Mouse (Mus musculus) layer of hippocampus, postnatal 25 days (tissue): ENCODE results near the gene Rab7. TPM values are rescaled to one million over a fixed set of nuclear protein-coding genes. Genes with fewer than 3 reads are reported as not detected.

Experiments used
- DNase-seq, 2 experiments: peaks; one replicate each; pipeline ENCODE4 v3.0.0; 2022; ENCODE audit warnings: mixed read lengths in 2 of 2, low spot score in 1 of 2; ENCODE audit errors: extremely low spot score in 1 of 2
- total RNA-seq, 2 experiments: library from RNA; stranded (reverse); gene quantifications; 2 replicates each; pipeline ENCODE4 v1.2.3; 2021

The Rab7 gene
- total RNA-seq: 100 to 1,000 TPM; 327 to 360 TPM

DNA sequence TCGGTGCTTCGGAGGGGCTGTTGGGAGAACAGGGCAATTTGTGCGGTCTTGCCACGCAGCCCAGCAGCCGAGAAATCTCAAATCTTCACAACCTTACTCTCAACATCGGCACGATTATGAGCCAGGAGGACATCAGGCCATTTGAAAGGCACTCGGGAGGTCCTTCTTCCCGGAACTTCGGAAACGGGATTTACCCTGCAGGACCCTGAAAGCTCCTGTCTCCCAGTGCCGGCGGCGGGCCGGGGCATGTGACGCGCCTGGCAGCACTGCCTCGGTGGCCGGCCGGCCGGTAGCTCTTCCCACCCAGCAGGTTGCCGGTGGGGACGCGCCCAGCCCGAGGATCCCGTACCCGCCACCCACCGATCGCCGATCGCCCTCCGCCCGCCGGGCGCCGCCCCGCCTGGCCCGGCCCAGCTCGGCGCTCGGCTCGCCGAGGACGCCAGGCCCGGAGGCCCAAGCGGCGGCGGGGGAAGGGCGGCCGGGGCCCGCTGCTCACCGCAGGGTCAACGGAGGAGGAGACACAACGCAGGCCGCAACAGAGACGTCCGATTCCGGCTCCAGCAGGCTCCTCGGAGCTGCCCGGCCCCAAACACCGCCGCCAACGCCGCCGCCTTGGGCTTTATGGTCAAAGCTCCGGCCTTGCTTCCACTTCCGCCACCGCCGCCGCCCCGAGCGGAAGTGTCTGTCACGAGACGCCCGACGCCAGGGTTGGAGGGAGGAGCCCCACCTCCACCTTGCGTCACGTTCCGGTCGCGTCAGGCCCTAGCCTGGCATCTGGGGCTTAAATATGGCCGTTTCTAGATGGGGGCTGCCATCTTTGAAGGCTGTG lies at the start of gene Rab7:
Gene Rab7 (minus strand): TSS at position 694 of the 829 bp plus-strand sequence.
- peak; percentile 86 to 90 for DNase-seq

DNA sequence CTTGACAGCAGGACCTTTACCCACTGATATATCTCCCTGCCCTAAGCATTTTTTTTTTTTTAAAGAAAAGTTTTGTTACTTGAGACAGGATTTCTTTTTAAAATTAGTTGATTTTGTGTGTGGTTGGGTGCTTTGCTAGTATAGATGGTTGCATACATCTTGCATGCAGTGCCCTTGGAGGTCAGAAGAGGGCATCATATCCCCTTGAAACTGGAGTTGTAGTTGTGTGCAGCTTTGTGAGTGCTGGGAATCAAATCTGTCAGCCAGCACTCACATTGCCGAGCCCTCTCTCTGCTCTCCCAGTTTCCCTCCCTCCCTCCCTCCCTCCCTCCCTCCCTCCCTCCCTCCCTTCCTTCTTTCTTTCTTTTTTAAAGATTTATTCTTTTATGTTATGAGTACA lies 43.9 kb upstream of the Rab7 start:
- no peak for DNase-seq

DNA sequence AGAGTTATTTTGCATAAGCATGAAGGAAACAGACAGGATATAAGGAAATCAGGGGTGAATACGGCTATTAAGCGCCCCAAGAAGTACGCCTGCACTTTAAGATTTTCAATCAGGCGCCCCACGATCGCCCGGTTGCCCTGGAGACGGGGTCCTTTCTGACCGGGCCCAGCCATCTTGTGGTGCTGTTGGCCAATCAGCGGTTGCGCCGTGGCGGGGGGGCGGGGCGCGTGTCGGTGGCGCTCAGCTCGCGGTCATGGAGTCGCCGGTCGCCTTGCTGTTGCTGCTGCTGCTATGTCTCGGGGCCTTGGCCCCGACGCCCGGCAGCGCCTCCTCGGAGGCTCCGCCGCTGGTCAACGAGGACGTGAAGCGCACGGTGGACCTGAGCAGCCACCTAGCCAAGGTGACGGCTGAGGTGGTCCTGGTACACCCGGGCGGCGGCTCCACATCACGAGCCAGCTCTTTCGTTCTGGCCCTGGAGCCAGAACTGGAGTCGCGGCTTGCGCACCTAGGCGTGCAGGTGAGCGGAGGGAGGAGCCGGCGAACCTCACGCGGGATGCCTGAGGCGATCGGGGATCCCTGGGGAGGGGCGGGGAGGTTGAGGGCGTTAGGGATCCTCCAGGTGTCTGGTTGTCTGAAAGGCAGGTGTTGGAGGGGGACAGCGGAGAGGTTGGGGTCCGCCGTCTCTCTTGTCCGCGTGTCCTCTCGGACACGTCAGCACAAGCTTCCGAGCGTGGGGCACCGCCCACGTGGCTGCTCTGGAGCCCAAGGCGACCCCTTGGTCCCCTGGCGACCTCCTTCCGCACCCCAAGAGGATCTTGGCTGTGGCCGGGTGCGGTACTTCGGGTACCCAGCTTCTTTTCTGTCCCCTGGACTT lies 39.4 kb upstream of the Rab7 start, which contains the start of gene Rpn1:
Gene Rpn1 (plus strand): TSS at position 205 of the 874 bp plus-strand sequence.
- peak; percentile 95 to 98 for DNase-seq

DNA sequence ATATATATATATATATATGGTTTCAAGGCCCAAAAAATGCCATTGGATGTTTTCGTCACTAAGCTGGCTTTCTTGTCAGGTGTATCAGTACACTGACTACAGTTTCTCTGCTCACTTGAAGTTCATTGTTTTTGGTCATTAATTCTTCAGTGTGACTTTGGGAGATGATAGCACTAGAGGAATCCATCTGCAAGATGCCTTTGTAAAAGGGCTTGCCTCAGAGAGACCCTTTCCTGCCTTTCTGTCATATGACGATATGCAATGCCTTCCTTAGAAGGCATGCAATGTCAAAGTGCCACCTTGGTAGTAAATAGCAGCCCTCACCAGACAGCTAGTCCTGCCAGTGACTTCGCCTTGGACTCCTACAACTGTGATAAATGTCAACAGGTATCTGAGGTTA lies 38.6 kb upstream of the Rab7 start:
- DNase-seq: no peak

DNA sequence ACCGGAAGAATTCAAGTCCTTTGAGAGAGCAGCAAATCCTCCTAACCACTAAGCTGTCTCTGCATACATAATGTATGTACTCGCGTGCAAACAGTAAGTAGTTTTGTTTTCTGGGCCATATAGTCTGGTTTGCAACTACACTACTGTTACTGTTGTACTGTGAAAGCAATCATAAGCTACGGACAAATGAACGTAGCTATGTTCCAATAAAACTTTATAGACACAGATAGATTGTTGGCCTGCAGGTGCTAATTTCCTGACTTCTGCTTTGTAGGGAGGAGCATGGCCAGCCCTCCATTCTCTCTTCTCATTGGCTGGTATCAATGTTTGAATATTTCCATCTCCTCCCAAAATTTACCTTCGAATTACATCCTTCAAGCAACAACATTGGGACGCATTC lies 38.0 kb upstream of the Rab7 start:
- no peak for DNase-seq

DNA sequence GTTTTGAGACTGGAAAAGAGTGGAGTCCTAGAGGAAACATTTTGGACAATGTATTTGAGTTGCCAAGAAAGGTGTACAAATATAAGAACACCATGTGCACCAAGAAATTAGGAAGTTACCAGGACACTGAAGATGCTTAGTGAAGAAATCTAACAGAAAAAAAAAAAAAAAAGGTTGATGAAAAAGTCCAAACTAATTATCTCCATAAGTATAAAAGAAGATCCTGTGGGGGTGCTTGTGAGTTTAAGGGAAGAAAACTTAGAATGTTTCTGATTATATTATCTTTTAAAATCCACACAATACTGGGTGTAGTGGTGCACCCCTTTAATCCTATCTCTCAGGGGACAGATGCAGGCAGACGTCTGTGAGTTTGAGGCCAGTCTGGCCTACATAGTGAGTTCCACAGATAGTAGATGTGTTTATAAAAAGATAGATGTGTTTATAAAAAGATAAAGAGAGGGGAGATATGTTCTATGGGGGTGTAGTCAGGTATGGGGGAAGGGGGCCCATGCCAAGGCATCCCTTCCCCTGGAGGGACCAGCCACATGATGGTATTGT lies 31.0 kb upstream of the Rab7 start:
- DNase-seq: no peak

DNA sequence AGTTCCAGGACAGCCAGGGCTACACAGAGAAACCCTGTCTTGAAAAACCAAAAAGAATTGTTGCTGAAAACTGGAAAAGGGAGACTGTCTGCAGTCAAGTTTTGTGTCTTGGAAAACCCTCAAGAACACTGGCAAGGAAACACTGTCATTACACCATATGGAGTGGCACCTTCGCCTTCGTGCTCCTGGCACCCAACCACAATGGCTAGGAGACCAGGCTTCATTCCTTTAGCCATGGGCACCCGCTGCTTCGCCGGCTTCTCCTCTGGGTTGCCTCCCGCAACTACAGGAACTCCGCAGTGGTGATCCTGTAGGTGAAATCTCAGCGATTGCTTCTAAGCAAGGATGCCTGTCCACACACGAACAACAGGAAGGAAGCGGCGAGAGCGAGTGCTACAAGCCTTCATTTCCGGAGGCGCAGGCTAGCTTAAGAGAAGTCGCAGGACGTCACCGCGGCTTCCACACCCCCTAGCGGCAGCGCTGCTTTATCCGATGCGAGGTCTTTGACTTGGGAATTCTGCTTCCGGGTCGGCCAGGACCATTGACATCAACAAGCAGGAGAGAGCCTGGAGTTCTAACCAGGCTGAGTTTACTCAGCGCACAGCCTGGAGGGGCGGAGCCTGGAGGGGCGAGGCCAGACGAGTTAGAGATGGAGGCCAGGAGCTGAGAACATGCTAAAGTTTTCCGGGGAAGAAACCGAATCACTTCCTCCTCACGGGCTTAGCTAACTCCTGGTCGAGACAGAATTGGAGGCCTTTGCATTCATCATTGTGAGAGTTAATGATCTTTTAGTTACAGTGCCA lies 29.9 kb upstream of the Rab7 start:
- DNase-seq: peak; percentile 84 to 93

DNA sequence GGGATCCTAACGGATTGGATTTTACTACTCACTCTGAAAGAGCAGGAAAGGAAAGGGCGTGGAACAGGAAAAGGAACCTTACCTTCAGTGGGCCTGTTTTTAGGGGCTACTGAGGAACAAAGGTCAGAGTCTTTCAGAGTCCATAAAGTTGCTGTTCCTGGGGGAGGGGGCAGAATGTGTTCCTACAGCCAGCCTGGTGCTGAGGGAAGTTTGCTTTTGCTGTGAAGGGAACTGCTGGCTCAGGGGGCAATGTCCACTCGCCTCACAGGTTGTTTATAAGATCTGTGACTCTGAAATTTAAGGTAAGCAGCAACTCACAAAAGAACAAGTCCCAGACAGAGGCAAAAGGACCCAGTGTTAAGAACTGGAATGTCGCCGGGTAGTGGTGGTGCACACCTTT lies 26.1 kb upstream of the Rab7 start:
- DNase-seq: no peak

DNA sequence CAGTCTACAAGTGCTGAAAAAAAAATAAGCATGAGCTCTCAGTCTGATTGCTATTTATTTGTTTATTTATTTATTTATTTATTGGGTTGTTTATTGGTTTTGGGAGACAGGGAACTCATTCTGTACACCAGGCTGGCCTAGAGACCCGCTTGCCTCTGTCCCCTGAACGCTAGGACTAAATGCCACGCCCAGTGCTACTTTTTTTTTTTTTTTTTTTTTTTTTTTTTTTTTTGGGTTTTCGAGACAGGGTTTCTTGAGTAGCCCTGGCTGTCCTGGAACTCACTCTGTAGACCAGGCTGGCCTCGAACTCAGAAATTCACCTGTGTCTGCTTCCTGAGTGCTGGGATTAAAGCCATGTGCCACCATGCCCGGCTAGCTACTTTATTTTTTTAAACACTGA lies 25.4 kb upstream of the Rab7 start:
- no peak for DNase-seq

DNA sequence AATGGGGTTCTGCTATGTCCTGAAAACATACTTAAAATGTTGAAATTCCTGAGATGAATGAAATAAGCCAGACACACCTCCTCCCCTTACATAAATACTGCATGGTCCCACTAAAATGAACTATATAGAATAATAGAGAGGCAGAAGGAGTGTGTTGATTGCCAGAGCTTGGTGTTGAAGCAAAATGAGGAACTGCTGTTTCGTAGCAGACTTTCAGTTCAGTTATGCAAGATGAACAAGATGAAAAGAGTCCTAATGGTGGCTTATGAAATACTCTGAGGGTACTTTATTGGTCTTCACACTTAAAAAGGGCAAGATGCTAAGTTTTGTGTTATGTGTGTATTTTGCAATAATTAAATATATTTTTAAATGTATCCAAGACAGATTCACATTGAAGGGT lies 23.7 kb upstream of the Rab7 start:
- DNase-seq: no peak

DNA sequence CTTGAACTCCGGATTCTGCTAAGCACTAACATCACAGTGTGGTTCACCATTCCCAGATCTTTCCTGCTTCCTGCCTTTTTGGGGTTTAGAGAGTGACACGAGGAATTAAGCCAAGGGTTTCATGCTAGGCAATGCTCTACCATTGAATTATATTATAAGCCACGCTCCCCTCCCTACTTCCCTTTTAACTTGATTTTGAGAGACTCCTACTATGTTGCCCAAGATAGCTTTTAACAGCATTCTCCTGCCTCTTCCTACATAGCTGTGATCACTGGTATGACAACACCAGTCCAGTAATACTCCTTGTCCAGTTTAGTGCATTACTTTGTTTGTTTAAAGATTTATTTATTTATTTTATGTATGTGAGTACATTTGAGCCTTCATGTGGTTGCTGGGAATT lies 22.7 kb upstream of the Rab7 start:
- DNase-seq: no peak

DNA sequence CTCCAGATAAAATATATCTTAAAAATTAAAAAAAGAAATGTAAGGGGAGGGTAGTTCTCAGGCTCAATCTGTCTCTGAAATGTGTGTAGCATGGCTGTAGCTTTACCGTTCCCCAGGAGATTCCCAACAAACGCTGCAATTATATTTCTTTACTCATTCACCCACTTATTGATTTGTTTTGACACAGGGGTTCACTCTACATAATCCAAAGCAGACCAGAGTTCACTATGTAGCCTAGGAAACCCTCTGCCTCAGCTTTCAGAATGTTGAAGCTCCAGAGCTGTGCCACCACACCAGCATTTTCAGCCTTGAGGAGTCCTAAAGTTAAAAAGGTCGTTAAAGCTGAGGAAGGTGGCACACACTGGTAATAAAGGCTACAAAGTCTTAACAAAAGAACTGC lies 20.9 kb upstream of the Rab7 start:
- DNase-seq: no peak

DNA sequence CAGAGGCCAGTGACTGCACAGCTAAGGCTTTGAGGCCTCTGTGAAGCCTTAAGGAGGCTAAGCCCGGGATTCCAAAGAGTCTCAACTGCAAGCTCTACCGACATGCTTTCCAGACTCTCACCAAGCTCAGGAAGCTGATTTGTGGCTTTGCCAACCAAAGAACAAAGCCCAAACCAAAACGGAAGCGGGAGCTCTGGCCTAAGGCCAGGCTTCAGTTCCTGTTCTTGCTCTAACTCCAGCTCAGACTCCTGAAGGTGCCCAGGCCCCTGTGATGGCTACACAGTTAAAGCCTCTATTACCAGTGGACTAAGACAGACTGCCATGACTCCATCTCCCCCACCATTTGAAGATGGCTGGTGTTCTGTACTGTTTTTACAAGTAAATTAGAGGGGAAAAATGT lies 20.0 kb upstream of the Rab7 start:
- no peak for DNase-seq

DNA sequence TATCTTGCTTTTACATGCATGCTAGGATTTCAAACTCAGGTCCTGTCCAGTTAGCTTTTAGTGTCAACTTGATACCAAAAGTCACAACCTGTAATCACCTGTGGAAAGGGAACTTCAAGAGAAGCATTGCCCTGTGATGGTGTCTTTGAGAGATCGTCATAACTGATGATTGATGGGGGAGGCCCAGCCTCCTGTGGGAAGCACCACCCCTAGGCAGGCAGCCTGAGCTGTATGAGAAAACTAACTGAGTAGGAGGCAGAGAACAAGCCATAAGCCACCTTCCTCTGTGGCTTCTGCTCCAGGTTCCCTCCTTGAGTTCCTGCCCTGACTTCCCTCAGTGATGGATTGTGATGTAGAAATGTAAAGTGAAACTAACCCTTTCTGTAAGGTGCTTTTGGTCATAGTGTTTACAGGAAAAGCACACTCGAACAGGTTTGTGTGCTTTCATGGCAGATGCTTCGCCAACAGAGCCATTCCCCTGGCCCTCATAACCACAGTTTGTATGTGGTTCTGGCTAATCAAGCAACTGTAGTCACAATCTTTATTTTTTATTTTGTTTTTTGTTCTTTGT lies 19.1 kb upstream of the Rab7 start:
- DNase-seq: no peak

DNA sequence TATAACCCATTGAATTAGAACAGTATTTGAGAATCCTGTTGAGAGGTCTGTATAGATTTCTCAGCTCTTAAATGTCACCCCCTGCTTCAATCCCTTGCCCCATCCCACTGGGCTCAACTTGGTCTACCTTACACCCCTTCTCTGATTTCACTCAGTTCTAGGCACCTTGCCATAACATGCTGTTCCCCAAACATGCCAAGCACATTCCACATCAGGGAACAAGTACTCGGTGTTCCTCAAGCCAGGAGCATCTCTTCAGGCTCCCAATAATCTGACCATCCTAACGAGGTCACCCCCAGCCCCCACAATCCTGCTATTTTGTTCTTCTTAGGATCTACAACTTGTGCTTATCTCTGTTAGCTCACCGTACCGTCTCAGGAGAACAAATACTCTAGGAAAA lies 17.3 kb upstream of the Rab7 start:
- DNase-seq: no peak

DNA sequence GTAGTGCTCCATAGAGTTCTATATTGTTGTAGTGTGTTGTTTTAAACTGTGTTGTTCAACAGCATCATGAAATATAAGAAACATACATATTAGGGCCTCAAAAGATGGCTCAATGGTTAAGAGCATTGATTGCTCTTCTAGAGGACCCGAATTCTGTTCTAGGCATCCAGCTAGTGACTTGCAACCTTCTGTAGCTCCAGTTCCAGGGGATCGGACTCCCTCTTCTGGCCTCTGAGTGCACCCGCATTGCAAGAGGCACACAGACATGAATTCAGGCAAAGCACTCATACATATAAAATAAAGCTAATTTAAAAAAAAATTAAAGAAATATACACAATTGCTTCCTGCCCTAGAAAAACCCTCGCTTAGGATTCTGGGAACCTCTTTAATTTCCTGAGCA lies 16.3 kb upstream of the Rab7 start:
- DNase-seq: no peak

DNA sequence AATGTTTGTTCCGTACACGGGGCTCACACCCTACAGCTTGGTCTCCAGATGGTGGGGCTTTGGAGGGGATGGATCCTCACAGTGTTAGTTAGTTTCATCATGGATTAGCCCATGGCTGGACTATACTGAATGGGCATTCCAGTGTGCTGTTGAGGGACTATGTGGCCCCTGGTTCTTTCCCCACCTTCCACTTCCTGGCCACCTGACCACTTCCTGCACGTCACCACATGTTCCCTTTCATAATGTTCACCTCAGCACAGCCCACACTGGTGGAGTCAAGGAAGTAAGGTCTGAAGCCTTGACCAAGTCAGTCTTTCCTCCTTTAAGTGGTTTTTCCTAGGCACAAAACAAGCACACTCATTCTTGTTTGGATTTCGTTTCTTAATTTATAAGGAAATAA lies 15.5 kb upstream of the Rab7 start:
- no peak for DNase-seq

DNA sequence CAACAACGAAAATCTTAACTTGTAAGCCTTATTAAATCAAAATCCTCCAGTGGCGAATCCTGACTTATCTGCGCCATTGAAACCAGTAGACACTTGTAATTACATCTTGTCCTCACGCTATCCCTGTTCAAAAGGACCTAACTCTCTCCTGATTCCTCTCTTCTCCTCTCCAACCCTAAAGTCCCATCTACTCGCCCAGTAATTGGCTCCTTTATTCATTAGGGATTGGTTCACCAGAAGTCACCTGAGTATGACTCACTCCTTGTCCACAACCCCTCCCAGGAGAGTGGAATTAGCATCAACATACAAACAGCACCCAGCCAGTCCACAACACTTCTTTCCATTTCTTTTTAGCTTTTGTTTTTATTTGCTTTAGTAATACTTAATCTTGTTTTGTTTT lies 14.8 kb upstream of the Rab7 start:
- DNase-seq: no peak

DNA sequence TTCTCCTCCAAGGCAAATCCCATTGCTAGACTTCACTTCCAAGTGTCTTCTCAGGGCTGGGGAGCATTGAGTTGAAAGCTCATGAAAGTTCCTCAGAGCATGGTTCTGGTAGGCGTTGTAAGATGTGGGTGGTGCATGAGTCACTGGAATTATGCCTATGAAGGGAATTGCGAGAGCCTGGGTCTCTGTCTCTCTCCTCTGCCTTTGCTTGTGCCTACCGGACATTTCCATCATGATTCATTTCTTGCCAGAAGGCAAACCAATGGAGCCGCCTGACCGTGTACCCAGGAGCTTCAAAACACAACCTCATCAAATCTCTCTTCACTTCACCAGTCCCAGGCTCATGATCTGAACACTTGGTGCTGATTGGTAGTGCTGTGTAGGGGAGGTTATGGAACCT lies 11.8 kb upstream of the Rab7 start:
- no peak for DNase-seq

DNA sequence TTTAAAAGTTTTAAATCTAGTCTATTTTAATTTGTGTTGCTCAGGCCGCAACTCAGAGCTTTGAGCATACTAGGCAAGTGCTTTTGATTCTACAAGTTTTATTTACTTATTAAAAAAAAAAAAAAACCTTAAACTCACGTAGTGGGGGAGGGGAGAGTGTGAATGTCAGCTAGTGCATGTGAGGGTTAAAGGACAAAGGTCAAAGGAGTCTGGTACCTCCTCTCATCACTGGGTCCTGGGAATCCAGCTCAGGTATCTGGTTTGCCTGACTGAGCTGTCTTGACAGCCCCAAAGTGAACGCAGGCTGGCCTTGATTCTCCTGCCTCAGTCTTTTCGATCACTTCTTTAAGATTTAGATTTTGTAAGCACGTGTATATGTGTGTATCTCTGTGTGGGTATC lies 10.6 kb upstream of the Rab7 start:
- DNase-seq: no peak
